Mouse (Mus musculus): ENCODE data around the gene Mroh7.

DNA sequence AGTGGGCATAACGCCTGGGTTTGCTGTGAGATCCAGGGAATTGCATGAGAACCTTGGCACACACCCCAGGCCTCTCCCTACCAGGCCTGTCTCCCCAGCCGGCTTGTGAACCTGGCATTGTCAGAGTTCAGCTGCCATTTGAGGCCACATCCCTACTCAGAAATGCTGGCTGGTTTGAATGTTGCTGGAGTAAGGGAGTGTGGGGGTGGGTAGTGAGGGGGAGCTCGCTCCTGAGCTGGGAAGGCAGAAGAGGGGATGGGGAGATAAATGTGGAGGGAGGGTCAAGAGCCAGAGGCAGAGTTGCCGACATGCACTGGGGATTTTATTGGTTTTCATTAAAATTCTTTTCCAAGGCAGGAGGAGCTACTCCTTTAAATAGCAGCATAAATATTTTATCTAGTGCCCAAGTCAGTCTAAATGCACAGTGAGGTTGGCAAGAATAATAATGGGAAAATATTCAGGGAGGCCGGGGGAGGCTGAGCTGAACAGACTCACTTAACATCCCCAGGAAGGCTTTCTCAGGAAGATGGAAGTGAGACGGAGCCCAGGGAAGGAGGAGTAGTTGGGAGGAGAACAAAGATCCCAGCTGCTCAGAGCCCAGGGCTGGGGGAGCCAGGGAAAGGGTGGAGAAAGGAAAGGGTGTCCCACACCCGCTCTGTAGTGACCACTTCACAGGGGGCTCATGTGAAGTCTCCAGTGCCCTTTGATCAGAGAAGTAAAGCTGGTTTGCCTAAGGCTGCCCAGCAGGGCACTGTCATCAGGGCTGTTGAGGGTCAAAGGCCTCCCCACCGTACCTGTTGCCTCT lies 97.2 kb downstream of the Mroh7 start:
- no peak for TF ChIP-seq POLR2A (IDR thresholded peaks at IDR 0.05; ENCODE audit: low read depth, low read length)
- TF ChIP-seq CTCF (IDR thresholded peaks at IDR 0.05; ENCODE audit: extremely low read depth, insufficient read length, insufficient replicate concordance, low read depth, low read length), result no peak
